Mouse (Mus musculus): ENCODE measurements around the gene Rab5if. TPM values are rescaled to one million over a fixed set of nuclear protein-coding genes. Genes with fewer than 3 reads are reported as not detected.

Gene Rab5if
- total RNA-seq (2023) = 100 to 1,000 TPM; 309 to 329 TPM

DNA sequence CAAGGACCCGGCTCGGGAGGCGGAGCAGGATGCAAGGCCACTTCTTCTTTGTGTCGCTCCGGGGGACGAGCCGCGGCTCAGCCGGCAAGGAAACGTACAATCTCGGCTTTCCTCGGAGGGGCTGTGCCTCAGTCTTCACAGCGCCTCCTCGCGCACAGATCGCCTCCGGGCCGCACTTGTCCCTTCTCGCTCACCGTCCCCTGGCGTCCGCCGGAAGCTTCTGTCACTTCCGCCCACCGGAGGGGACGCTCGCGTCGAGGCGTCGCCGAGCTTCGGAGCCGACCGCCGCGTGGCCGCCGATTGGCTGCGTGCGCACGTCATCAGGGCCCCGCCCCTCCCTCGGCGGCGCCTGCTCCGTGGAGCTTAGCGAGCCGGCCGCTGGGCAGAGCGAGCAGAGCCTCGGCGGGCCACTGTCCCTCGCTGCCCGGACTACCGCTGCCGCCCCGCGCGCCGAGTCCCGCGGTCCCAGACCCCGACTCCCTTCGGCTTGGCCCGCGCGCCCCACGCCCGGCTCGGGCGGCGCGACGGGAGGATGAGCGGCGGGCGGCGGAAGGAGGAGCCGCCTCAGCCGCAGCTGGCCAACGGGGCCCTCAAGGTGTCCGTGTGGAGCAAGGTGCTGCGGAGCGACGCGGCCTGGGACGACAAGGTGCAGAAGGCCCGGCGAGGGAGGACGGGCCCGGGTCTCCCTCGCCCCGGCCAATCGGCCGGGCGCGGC lies at the start of gene Rab5if:
TSS of gene Rab5if (plus strand) at position 357 of the 715 bp plus-strand sequence.

DNA sequence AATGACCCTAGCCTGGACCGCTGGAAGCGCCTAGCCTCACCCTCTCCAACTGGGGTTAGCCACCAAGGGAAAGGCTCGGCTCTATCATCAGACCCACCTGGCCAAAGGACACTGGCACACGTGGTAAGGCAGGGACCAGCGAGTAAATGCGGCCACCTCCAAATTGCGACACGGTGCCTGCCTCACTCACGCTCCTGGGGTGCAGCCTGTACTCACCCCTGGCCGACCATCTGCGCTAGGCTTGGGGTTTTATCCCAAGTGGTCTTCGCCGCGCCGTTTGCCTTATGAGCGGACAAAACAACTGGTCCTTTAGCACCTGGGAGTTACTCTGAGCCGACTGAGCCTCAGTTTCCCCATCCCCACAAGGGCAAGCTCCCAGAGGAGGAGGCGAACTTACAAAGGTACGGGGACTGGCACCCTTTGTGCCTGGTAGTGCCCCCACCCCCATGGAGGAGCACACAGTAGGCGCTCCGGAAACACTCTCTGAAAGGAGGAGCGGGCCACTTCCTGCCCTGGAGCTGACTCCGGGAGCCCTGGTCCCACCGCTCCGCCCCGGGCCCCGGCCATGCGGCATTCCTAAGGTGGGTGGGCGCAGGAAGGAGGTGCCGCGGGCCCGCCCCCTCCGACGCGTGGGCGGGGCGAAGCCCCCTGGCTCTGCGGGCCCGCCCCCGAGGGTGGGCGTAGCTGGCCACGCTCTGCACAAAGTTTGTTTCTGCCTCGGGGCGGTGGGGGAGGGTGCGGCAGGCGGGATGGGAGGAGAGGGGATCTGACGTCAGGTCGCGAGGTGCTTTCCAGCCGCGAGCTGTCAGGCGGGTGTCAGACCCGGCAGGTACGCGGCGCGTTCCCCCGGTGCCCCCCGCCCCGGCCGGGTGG lies 23.4 kb upstream of the Rab5if start, which contains the start of gene Tgif2:
TSS of gene Tgif2 (plus strand) at position 689 of the 873 bp plus-strand sequence.

DNA sequence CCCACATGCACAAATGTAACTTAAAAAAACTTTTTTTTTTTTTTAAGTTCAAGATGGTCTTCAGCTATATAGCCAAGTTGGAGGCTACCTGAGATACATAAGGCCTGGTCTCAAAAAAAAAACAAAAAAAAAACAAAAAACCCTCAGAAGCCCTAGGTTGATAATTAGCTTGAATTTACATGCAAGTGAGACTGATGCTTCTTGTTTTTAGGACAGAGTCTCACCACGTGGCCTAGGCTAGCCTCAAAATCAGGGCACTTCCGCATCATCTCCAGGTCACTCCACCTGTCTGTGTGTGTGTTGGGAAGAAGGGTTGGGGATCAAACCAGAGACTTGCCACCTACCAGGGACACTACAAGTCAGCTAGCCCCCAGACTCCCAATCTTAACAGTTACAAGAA lies 5.1 kb upstream of the Rab5if start, which contains the start of gene 4930518I15Rik:
TSS of gene 4930518I15Rik (minus strand) at position 112 of the 400 bp plus-strand sequence.

DNA sequence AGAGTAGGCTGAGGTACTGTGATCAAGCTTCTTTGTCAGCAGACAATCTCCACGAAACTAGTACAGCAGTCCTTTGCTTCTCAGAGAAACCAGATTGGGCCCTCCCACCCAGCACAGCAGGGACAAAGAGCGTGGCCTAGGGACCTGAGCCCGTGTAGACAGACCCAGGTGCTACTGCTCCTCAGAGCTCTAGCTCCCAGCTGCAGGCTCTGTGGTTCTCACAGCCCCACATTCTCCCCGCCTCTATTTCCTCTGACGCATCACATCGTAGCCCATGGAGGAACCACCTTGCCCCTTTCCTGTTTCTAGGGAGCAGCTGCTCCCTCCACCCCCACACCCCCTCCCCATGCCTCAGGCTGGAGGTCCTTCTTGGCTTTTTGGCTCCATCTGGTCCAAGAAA lies 24.1 kb downstream of the Rab5if start, which contains the start of gene Sla2:
TSS of gene Sla2 (minus strand) at position 176 of the 400 bp plus-strand sequence.

Other genes with a start within 250 kb of the Rab5if start
- 10 to 100 TPM; 78.5 to 89.7 TPM for gene Dlgap4, start 249.4 kb upstream of the Rab5if start, total RNA-seq (2023)
- gene Myl9, start 87.7 kb upstream of the Rab5if start, total RNA-seq (2023) = 1 to 10 TPM; 1.1 to 1.4 TPM
- gene Tgif2, start 23.1 kb upstream of the Rab5if start, total RNA-seq (2023) = 10 to 100 TPM; 10.9 to 19.3 TPM
- 1 to 10 TPM; 4.9 to 6.1 TPM for gene 4930518I15Rik, start 5.2 kb upstream of the Rab5if start, total RNA-seq (2023)
- gene Sla2, start 24.1 kb downstream of the Rab5if start, total RNA-seq (2023) = under 1 TPM; 0.18 to 0.51 TPM
- gene Ndrg3, start 128.9 kb downstream of the Rab5if start, total RNA-seq (2023) = 10 to 100 TPM; 11.6 to 15.5 TPM
- gene Dsn1, start 144.0 kb downstream of the Rab5if start, total RNA-seq (2023) = 10 to 100 TPM; 25.5 to 27.4 TPM
- 1 to 10 TPM; 2.8 to 3.3 TPM for gene Soga1, start 216.1 kb downstream of the Rab5if start, total RNA-seq (2023)
- not detected for gene Tldc2, start 223.9 kb downstream of the Rab5if start, total RNA-seq (2023)

All from neutrophil, adult 59 days (primary cell).